ENCODE assay signal across 15 mouse cellular contexts in genomic region chr8:10448545-10448944, GRCm38 (mm10).
DNase-seq lines count a peak whose midpoint lies in the region; TF ChIP-seq lines count a peak whose summit lies in the region.
"Had no signal": no experiment of that assay in that cellular context is flagged by ENCODE, and none has a peak within 500 bp of the region (broad histone marks: within the 10 kb centered on the region; RNA-seq: fewer than 3 reads in every experiment).

No protein-coding gene starts in this region.

- H3K36me3 ChIP-seq in heart, adult 2 months (ENCODE audit: control insufficient read depth, insufficient read depth, low read length), result no peaks in the 10 kb centered on the region
- H3K36me3 ChIP-seq: hindbrain, embryonic 15.5 days had no signal

- no peaks in the 10 kb centered on the region for H3K27me3 ChIP-seq in heart, adult 2 months (ENCODE audit: control insufficient read depth, insufficient read depth, low read length)
- H3K27me3 ChIP-seq: hindbrain, embryonic 15.5 days had no signal

- H3K27ac ChIP-seq in heart, adult 2 months, result no peak overlapping the region
- H3K27ac ChIP-seq: hindbrain, embryonic 15.5 days; liver, embryonic 14.5 days had no signal

- H3K79me2 ChIP-seq in heart, adult 2 months (replicated peaks; ENCODE audit: control insufficient read depth, insufficient read depth, low read length), result no peaks in the 10 kb centered on the region

- no peak overlapping the region for H3K4me3 ChIP-seq in heart, adult 2 months
- H3K4me3 ChIP-seq: hindbrain, embryonic 15.5 days had no signal

- peak; percentile 12 to 27 for DNase-seq in kidney, postnatal 4 days
- no peak for DNase-seq in kidney, adult 9 months
- DNase-seq in 3134 (ENCODE audit: extremely low read depth, insufficient read length, low spot score), result peak; percentile 58
- DNase-seq in MN1 (ENCODE audit: low spot score), result peak; percentile 87
- peak; percentile 42 for DNase-seq in gastrocnemius, postnatal 25 days
- DNase-seq in spleen, adult 12 weeks (ENCODE audit: low spot score), result no peak
- no peak for DNase-seq in adipocyte (ENCODE audit: low spot score)
- no peak for DNase-seq in heart, adult 2 months
- DNase-seq: cerebellum, adult 9-11 months; kidney, adult 2 months; lung, postnatal 14 days; midbrain, embryonic 14.5 days; spleen, adult 18-20 months had no signal

- H3K9ac ChIP-seq in heart, adult 2 months (ENCODE audit: low read depth, low read length), result no peak overlapping the region
- H3K9ac ChIP-seq: hindbrain, embryonic 15.5 days; liver, embryonic 14.5 days had no signal

- intact Hi-C loops in heart, adult 2 months (cut with DNase I), result no loop called here

- TF ChIP-seq CTCF in heart, adult 2 months (IDR thresholded peaks at IDR 0.05), result no peak

- H3K4me1 ChIP-seq in heart, adult 2 months (ENCODE audit: control insufficient read depth, insufficient read depth, low read length), result no peaks in the 10 kb centered on the region

- TF ChIP-seq POLR2A in heart, adult 2 months (IDR thresholded peaks at IDR 0.05; ENCODE audit: insufficient read depth, low read depth, low read length), result no peak

- WGBS in heart, adult 2 months, result 76% methylated on average over 14 of the region's 14 CpGs

- TF ChIP-seq EP300 in heart, adult 2 months (IDR thresholded peaks at IDR 0.05; ENCODE audit: insufficient read depth, low read depth, low read length), result no peak

Comparison
In these comparisons a context has a peak if more than half of its experiments do, and no peak if none do; other contexts are left out.
1. DNase-seq: peak in kidney, postnatal 4 days (2 of 2), 3134 (single experiment), MN1 (single experiment) and gastrocnemius, postnatal 25 days (single experiment); none in kidney, adult 9 months (single experiment), spleen, adult 12 weeks (single experiment), adipocyte (single experiment) and heart, adult 2 months (0 of 2).